Mouse (Mus musculus) midbrain, embryonic 12.5 days (tissue): Measurements from ENCODE around the gene Cdh8. TPM values are rescaled to one million over a fixed set of nuclear protein-coding genes. Genes with fewer than 3 reads are reported as not detected.

Source experiments
- ATAC-seq: fragments of 200-750 bp; cut with Nextera tagmentation; 2 replicates; pipeline ENCODE4 v1.8.0; 2017; ENCODE audit warnings: low read depth, moderate TSS enrichment, moderate library complexity; ENCODE audit not compliant: low FRiP score
- H3K27ac ChIP-seq: fragments of 300-500 bp; sonication (generic); replicated peaks from 2 replicates; pipeline ENCODE4 v1.5.1; 2016; ENCODE audit warnings: mild to moderate bottlenecking
- H3K27me3 ChIP-seq: fragments of 300-500 bp; sonication (generic); 2 replicates; pipeline ENCODE4 v1.6.1; 2016; ENCODE audit warnings: mild to moderate bottlenecking
- H3K36me3 ChIP-seq: fragments of 300-500 bp; sonication (generic); 2 replicates; pipeline ENCODE4 v1.6.1; 2016
- H3K4me1 ChIP-seq: fragments of 300-500 bp; sonication (generic); 2 replicates; pipeline ENCODE4 v1.6.1; 2016
- H3K4me2 ChIP-seq: fragments of 300-500 bp; sonication (generic); replicated peaks from 2 replicates; pipeline ENCODE4 v1.6.1; 2016; ENCODE audit warnings: mild to moderate bottlenecking, moderate library complexity
- H3K4me3 ChIP-seq: fragments of 300-500 bp; sonication (generic); 2 replicates; pipeline ENCODE4 v1.5.1; 2016; ENCODE audit warnings: mild to moderate bottlenecking
- H3K9ac ChIP-seq: fragments of 300-500 bp; sonication (generic); replicated peaks from 2 replicates; pipeline ENCODE4 v1.6.1; 2016; ENCODE audit warnings: mild to moderate bottlenecking, moderate library complexity
- H3K9me3 ChIP-seq: fragments of 300-500 bp; sonication (generic); 2 replicates; pipeline ENCODE4 v1.6.1; 2016; ENCODE audit warnings: mild to moderate bottlenecking
- WGBS: fragments of 180-500 bp; shearing (Covaris S2); methylation state at CpG from one replicate; pipeline ENCODE4 v1.1.7; 2016; 5-methylcytosine and 5-hydroxymethylcytosine counted together
- polyA plus RNA-seq: library from polyadenylated mRNA; unstranded; fragments of >200 nt; fragmentation: Nextera tagmentation; extraction: Ambion mirVana; gene quantifications from 2 replicates; pipeline ENCODE4 v1.2.1, GENCODE M21; 2016

Gene Cdh8
- polyA plus RNA-seq, 1 experiment from 2014 or later = 23.8 TPM

- Histone ChIP-seq H3K27me3 (no peaks in the 10 kb centered on the region), H3K27ac (no peak overlapping the region), H3K9ac (no peak overlapping the region), H3K4me3 (no peak overlapping the region), H3K4me1 (no peaks in the 10 kb centered on the region), H3K36me3 (no peaks in the 10 kb centered on the region), H3K9me3 (no peaks in the 10 kb centered on the region), H3K4me2 (no peak overlapping the region)
- WGBS = 78% methylated on average over 8 of the region's 8 CpGs
- ATAC-seq = no peak
Measured at GRCm38 (mm10) chr8:99048664-99049363, 367.5 kb downstream of the Cdh8 start.

DNA sequence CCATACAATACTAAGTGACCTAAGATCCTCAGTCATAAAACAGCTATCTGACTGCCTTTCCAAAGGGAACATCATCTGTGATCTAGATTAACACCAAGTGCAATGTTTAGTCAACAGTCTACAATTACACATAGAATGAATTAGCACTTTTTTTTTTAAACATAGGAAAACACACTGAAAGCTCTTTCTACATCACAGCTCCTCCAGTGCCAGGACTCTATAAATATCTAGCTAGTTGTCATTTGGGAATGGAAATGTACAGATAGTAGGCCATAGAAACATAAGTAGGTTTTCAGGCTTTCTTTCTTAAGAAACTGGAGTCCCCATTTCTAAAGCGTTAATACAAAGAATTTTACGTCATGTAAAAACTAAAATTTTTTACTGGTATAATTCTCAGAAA, 375.8 kb downstream of the Cdh8 start:
- 90% methylated on average over 2 of the region's 2 CpGs for WGBS
- no peak for ATAC-seq

GRCm38 (mm10) chr8:99031060-99031459, 385.2 kb downstream of the Cdh8 start:
- H3K4me1 ChIP-seq = no peaks in the 10 kb centered on the region
- no peaks in the 10 kb centered on the region for H3K27me3 ChIP-seq
- 0 out of 2 replicates have a peak, but pooled peaks cover 5% of the 10 kb centered on the region for H3K36me3 ChIP-seq
- H3K27ac ChIP-seq = no peak overlapping the region
- H3K9me3 ChIP-seq = no peaks in the 10 kb centered on the region
- WGBS = 78% methylated on average over 4 of the region's 4 CpGs
- no peak for ATAC-seq
- H3K4me3 ChIP-seq = no peak overlapping the region
- H3K4me2 ChIP-seq = no peak overlapping the region
- no peak overlapping the region for H3K9ac ChIP-seq

More for the DNA sequence above, 375.8 kb downstream of the Cdh8 start:
- H3K9ac ChIP-seq = no peak overlapping the region
- no peaks in the 10 kb centered on the region for H3K36me3 ChIP-seq
- no peaks in the 10 kb centered on the region for H3K27me3 ChIP-seq
- no peak overlapping the region for H3K4me2 ChIP-seq
- H3K4me1 ChIP-seq = no peaks in the 10 kb centered on the region
- no peaks in the 10 kb centered on the region for H3K9me3 ChIP-seq
- no peak overlapping the region for H3K4me3 ChIP-seq
- H3K27ac ChIP-seq = no peak overlapping the region
